In genomic region chr9:96308816-96309215, GRCm38 (mm10) we compare ENCODE assay signal across 11 mouse cellular contexts.
"Had no signal": no experiment of that assay in that cellular context is flagged by ENCODE, and none has a peak within 500 bp of the region (broad histone marks: within the 10 kb centered on the region; RNA-seq: fewer than 3 reads in every experiment).

No protein-coding gene starts in this region.

- H3K9ac ChIP-seq: liver, embryonic 13.5 days; lung, embryonic 14.5 days had no signal

- H3K27me3 ChIP-seq: liver, embryonic 13.5 days had no signal

- H3K9me3 ChIP-seq: liver, embryonic 13.5 days had no signal

- ATAC-seq: lung, postnatal 0 days had no signal

- H3K4me2 ChIP-seq: liver, embryonic 13.5 days; lung, embryonic 14.5 days had no signal

- H3K27ac ChIP-seq: kidney, postnatal 0 days; left cerebral cortex, adult 2 months; liver, embryonic 13.5 days; macrophage had no signal

- H3K4me3 ChIP-seq: left cerebral cortex, adult 2 months; liver, embryonic 13.5 days had no signal

- DNase-seq: kidney, adult 2 months; kidney, postnatal 36 days; layer of hippocampus, postnatal 36 days; liver, embryonic 13.5 days; lung, embryonic 14.5 days; midbrain, embryonic 14.5 days; thymus, postnatal 25 days had no signal
